Mouse (Mus musculus): Measurements from ENCODE around the gene Foxo4. TPM values are rescaled to one million over a fixed set of nuclear protein-coding genes. Genes with fewer than 3 reads are reported as not detected.

The Foxo4 gene
- 1.9 and 2.0 TPM in 2 replicates for polyA plus RNA-seq (2015; fragmentation: Nextera tagmentation; extraction: Ambion mirVana)

- peak within 1 kb of the TSS; percentile 73 for H3K4me2 ChIP-seq
- WGBS: 15% methylated on average over 43 of the region's 47 CpGs
- H3K4me1 ChIP-seq: no peaks in the 10 kb centered on the region
- H3K27ac ChIP-seq: peak within 1 kb of the TSS; percentile 57
- H3K9ac ChIP-seq: peak within 1 kb of the TSS; percentile 51
- no peaks in the 10 kb centered on the region for H3K36me3 ChIP-seq
- no peaks in the 10 kb centered on the region for H3K27me3 ChIP-seq
- peak within 1 kb of the TSS; percentile 55 for H3K4me3 ChIP-seq
- H3K9me3 ChIP-seq: no peaks in the 10 kb centered on the region
- ATAC-seq (ENCODE audit: borderline replicate concordance, extremely low read depth, low FRiP score, low TSS enrichment): peak; percentile 92
These were observed at the start of gene Foxo4 for GRCm38 (mm10) chrX:101253952-101254729. Gene Foxo4, plus strand, starts transcription at chrX:101254528.

- Histone ChIP-seq H3K9ac (peak within 1 kb of the TSS; percentile 58), H3K27me3 (no peaks in the 10 kb centered on the region; the same call in 1 of the 2 replicates), H3K4me3 (peak within 1 kb of the TSS; percentile 59), H3K9me3 (no peaks in the 10 kb centered on the region), H3K27ac (peak within 1 kb of the TSS; percentile 67), H3K4me2 (peak within 1 kb of the TSS; percentile 57), H3K4me1 (no peaks in the 10 kb centered on the region), H3K36me3 (no peaks in the 10 kb centered on the region)
- ATAC-seq (ENCODE audit: borderline replicate concordance, extremely low read depth, low FRiP score, low TSS enrichment): peak; percentile 96
- 17% methylated on average over 55 of the region's 55 CpGs for WGBS
These were observed 32.2 kb upstream of the Foxo4 start, which contains the start of gene Snx12 for GRCm38 (mm10) chrX:101221834-101222795. Gene Snx12, minus strand, starts transcription at chrX:101222563.

GRCm38 (mm10) chrX:101222796-101223162 lies 31.5 kb upstream of the Foxo4 start:
- 23% methylated on average over 7 of the region's 7 CpGs for WGBS
- Histone ChIP-seq H3K27me3 (no peaks in the 10 kb centered on the region; the same call in 1 of the 2 replicates), H3K9ac (peak overlapping the region; percentile 16; the same call in 1 of the 2 replicates), H3K9me3 (no peaks in the 10 kb centered on the region), H3K27ac (peak overlapping the region; percentile 59), H3K36me3 (no peaks in the 10 kb centered on the region), H3K4me3 (peak overlapping the region; percentile 59), H3K4me2 (peak overlapping the region; percentile 57), H3K4me1 (no peaks in the 10 kb centered on the region)
- ATAC-seq (ENCODE audit: borderline replicate concordance, extremely low read depth, low FRiP score, low TSS enrichment): peak; percentile 3; the same call in 1 of the 2 replicates

- Histone ChIP-seq H3K9me3 (no peaks in the 10 kb centered on the region), H3K4me1 (no peaks in the 10 kb centered on the region), H3K36me3 (no peaks in the 10 kb centered on the region), H3K4me2 (no peak overlapping the region), H3K9ac (no peak overlapping the region), H3K4me3 (no peak overlapping the region), H3K27me3 (peaks cover 4% of the 10 kb centered on the region; the same call in 1 of the 2 replicates), H3K27ac (no peak overlapping the region)
- ATAC-seq (ENCODE audit: borderline replicate concordance, extremely low read depth, low FRiP score, low TSS enrichment): no peak
- WGBS: 26% methylated on average over 1 of the region's 1 CpGs
These were observed 9.3 kb upstream of the Foxo4 start for GRCm38 (mm10) chrX:101245011-101245410.

GRCm38 (mm10) chrX:101254740-101255139 lies 412 bp downstream of the Foxo4 start:
- Histone ChIP-seq H3K4me1 (no peaks in the 10 kb centered on the region), H3K9ac (peak overlapping the region; percentile 51), H3K4me2 (peak overlapping the region; percentile 73), H3K27ac (peak overlapping the region; percentile 57), H3K27me3 (no peaks in the 10 kb centered on the region), H3K9me3 (no peaks in the 10 kb centered on the region), H3K36me3 (no peaks in the 10 kb centered on the region), H3K4me3 (peak overlapping the region; percentile 55)
- 19% methylated on average over 26 of the region's 26 CpGs for WGBS
- ATAC-seq (ENCODE audit: borderline replicate concordance, extremely low read depth, low FRiP score, low TSS enrichment): peak; percentile 17; the same call in 1 of the 2 replicates

DNA sequence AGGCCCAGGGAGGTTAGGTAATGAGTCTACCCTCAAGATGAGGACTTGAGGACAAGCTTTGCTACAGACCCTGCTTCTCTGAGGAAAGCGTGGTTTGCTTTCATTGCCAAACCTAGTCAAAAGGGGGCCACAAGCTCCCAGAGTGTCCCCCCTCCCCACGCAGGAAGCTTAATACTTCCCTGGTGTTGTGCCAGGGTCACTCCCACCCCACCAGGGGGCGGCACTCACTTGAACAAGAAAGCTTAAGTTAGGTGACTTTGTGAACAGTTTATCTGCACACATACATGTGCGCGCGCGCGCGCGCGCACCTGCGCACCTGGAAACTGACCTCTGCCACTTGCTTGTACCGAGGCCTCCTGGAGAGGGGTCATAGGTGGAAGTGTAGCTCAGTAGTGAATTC lies 2.3 kb downstream of the Foxo4 start:
- Histone ChIP-seq H3K4me2 (no peak overlapping the region), H3K9ac (no peak overlapping the region), H3K4me1 (peaks cover 6% of the 10 kb centered on the region; the same call in 1 of the 2 replicates), H3K9me3 (no peaks in the 10 kb centered on the region), H3K4me3 (no peak overlapping the region), H3K27me3 (no peaks in the 10 kb centered on the region), H3K36me3 (no peaks in the 10 kb centered on the region), H3K27ac (no peak overlapping the region)
- WGBS: 81% methylated on average over 13 of the region's 13 CpGs
- ATAC-seq (ENCODE audit: borderline replicate concordance, extremely low read depth, low FRiP score, low TSS enrichment): no peak

GRCm38 (mm10) chrX:101260441-101261325 lies 6.4 kb downstream of the Foxo4 start:
- Histone ChIP-seq H3K9ac (no peak overlapping the region), H3K4me1 (peaks cover 6% of the 10 kb centered on the region; the same call in 1 of the 2 replicates), H3K36me3 (no peaks in the 10 kb centered on the region), H3K9me3 (no peaks in the 10 kb centered on the region), H3K27me3 (no peaks in the 10 kb centered on the region), H3K27ac (peak overlapping the region; percentile 76), H3K4me2 (no peak overlapping the region), H3K4me3 (no peak overlapping the region)
- 22% methylated on average over 11 of the region's 13 CpGs for whole genome bisulfite sequencing
- ATAC-seq (ENCODE audit: borderline replicate concordance, extremely low read depth, low FRiP score, low TSS enrichment): peak; percentile 70; the same call in 1 of the 2 replicates

- H3K4me3 ChIP-seq: no peak within 1 kb of the TSS
- H3K27ac ChIP-seq: no peak within 1 kb of the TSS
- ATAC-seq (ENCODE audit: borderline replicate concordance, extremely low read depth, low FRiP score, low TSS enrichment): no peak
These were observed 9.6 kb downstream of the Foxo4 start, which contains the start of gene Gm614 for GRCm38 (mm10) chrX:101263892-101264291. Gene Gm614, minus strand, starts transcription at chrX:101263992.

DNA sequence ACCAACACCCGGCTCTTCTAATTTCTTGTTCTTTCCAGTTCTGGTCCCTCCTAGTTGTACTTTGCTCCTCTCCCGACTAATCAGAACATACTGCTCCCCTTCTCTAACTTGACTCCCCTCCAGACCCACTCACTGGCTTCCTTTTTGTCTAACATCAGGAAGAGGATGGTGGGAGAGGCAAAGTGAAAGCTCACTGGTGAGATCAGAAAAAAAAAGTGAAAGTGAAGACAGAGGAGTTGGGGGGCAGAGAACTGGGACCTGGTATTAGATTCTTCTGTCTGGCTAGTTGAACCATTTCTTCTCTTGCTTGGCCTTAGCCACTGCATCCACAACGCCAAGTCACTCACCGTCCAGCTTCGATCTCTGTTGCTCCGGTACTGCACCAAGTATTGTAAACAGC lies 12.3 kb downstream of the Foxo4 start:
- no peaks in the 10 kb centered on the region for H3K4me1 ChIP-seq
- no peaks in the 10 kb centered on the region for H3K27me3 ChIP-seq
- ATAC-seq (ENCODE audit: borderline replicate concordance, extremely low read depth, low FRiP score, low TSS enrichment): no peak
- no peaks in the 10 kb centered on the region for H3K9me3 ChIP-seq
- no peak overlapping the region for H3K4me3 ChIP-seq
- no peak overlapping the region for H3K27ac ChIP-seq
- H3K4me2 ChIP-seq: no peak overlapping the region
- WGBS: 93% methylated on average over 6 of the region's 6 CpGs
- H3K36me3 ChIP-seq: no peaks in the 10 kb centered on the region
- H3K9ac ChIP-seq: no peak overlapping the region

More at GRCm38 (mm10) chrX:101263892-101264291, 9.6 kb downstream of the Foxo4 start, which contains the start of gene Gm614:
- Histone ChIP-seq H3K36me3 (no peaks in the 10 kb centered on the region), H3K4me1 (peaks cover 6% of the 10 kb centered on the region; the same call in 1 of the 2 replicates), H3K9ac (no peak within 1 kb of the TSS), H3K27me3 (no peaks in the 10 kb centered on the region), H3K9me3 (no peaks in the 10 kb centered on the region), H3K4me2 (no peak within 1 kb of the TSS)
- 88% methylated on average over 1 of the region's 1 CpGs for WGBS

DNA sequence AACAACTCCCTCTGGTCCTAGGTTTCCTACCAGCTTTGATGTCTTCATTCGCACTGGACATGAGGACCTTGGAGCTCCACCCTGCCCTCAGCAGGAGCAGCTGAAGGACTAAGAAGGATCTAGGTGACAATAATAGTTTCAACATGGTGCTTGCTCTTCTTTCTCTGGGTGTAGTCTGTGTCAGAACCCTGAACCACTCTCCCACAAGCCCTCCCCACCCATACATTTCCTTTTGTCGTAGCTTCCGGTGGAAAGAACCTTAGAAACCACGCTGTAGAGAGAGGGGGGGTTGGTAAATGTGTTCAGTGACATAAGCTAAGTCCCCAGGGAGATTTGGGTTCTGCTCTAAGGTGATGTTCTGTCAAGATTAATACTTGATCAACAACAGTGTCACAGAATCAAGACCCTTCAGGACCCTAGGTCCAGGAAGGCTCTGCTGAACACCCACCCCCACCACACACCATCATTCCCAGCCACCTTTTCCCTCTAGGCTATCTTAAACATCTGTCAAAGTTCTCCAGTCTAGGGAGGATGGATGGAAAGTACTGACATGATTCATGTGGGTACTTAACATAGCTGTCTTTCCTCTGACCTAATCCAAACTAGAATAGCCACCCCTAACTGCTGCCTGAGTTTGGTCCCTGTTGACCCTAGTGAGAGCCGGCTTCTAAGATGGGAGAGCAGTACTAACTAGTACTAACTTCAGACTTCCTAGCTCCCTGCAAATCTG lies 13.9 kb downstream of the Foxo4 start, which contains the start of gene Il2rg:
Gene Il2rg (minus strand): TSS at position 231 of the 730 bp plus-strand sequence.
- ATAC-seq (ENCODE audit: borderline replicate concordance, extremely low read depth, low FRiP score, low TSS enrichment): no peak
- no peaks in the 10 kb centered on the region for H3K9me3 ChIP-seq
- no peak within 1 kb of the TSS for H3K27ac ChIP-seq
- peak within 1 kb of the TSS; percentile 13; the same call in 1 of the 2 replicates for H3K4me2 ChIP-seq
- peaks cover 5% of the 10 kb centered on the region; the same call in 1 of the 2 replicates for H3K27me3 ChIP-seq
- WGBS: 51% methylated on average over 5 of the region's 5 CpGs
- H3K9ac ChIP-seq: no peak within 1 kb of the TSS
- H3K4me3 ChIP-seq: no peak within 1 kb of the TSS
- no peaks in the 10 kb centered on the region for H3K36me3 ChIP-seq
- no peaks in the 10 kb centered on the region for H3K4me1 ChIP-seq
